Mouse (Mus musculus): ENCODE data around the gene Cacng7. TPM values are rescaled to one million over a fixed set of nuclear protein-coding genes. Genes with fewer than 3 reads are reported as not detected.

Gene Cacng7
- polyA plus RNA-seq, 1 experiment from 2014 or later = 4.4 TPM

DNA sequence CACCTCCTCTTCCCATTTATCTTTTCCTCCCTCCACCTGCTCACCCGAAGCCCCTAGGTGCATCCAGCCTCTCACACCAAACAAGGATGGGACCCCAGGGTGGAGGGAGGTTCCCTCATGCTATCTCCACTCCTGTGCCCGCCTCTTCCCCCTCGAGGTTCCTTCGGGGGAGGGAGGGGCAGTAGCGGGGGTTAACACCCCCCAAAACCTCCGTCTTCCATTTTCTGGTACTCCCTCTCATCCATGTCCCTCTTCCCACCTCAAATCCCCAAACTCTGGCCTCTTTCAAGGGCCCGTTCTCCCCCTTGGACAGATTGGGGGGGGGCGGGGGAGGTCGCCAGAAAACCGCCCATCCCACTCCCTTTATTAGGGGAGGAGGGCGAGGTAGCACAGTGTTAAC lies 34.8 kb downstream of the Cacng7 start:
- Histone ChIP-seq H3K4me3 (ENCODE audit: low read depth, low read length) (no peak overlapping the region), H3K27me3 (ENCODE audit: control insufficient read depth, insufficient read depth, low read length) (peaks cover 18% of the 10 kb centered on the region), H3K4me1 (ENCODE audit: control insufficient read depth, insufficient read depth, low read length) (peaks cover 7% of the 10 kb centered on the region; the same call in 1 of the 2 replicates), H3K36me3 (ENCODE audit: control insufficient read depth, insufficient read depth, low read length) (no peaks in the 10 kb centered on the region; the same call in 1 of the 2 replicates), H3K9ac (ENCODE audit: low read length) (0 out of 2 replicates have a peak overlapping the region, but pooled peaks have one; percentile 9), H3K27ac (ENCODE audit: low read depth, low read length) (no peak overlapping the region), H3K4me2 (no peak overlapping the region), H3K9me3 (ENCODE audit: control insufficient read depth, low read length) (no peaks in the 10 kb centered on the region)
- DNase-seq (ENCODE audit: low spot score, missing footprints) = no peak
- ATAC-seq (ENCODE audit: low FRiP score) = 0 out of 2 replicates have a peak, but pooled peaks have one; percentile 47
- WGBS = 9% methylated on average over 10 of the region's 11 CpGs

DNA sequence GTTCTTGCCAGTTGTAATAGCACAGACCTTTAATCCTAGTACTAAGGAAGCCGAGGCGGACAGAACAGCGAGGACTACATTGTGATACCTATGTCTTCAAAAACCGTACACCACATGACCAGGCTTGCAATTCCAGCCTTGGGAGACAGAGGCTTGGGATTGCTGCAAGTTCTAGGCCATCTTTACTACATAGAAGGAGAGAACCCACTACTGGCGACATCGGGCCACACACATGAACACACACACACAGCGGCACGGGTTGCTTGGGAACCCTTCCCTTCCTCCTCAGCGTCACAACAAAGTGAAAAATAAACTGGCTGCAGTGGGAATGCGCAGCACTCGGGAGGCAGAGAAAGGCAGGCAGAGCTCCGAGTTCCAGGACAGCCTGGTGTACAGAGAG lies 35.6 kb downstream of the Cacng7 start:
- Histone ChIP-seq H3K27ac (ENCODE audit: low read depth, low read length) (no peak overlapping the region), H3K4me2 (no peak overlapping the region), H3K36me3 (ENCODE audit: control insufficient read depth, insufficient read depth, low read length) (no peaks in the 10 kb centered on the region; the same call in 1 of the 2 replicates), H3K9ac (ENCODE audit: low read length) (no peak overlapping the region), H3K4me3 (ENCODE audit: low read depth, low read length) (no peak overlapping the region), H3K27me3 (ENCODE audit: control insufficient read depth, insufficient read depth, low read length) (peaks cover 18% of the 10 kb centered on the region), H3K9me3 (ENCODE audit: control insufficient read depth, low read length) (no peaks in the 10 kb centered on the region), H3K4me1 (ENCODE audit: control insufficient read depth, insufficient read depth, low read length) (peaks cover 7% of the 10 kb centered on the region; the same call in 1 of the 2 replicates)
- 24% methylated on average over 12 of the region's 12 CpGs for WGBS
- peak; percentile 15; the same call in 1 of the 2 replicates for ATAC-seq (ENCODE audit: low FRiP score)
- peak; percentile 88 for DNase-seq (ENCODE audit: low spot score, missing footprints)

DNA sequence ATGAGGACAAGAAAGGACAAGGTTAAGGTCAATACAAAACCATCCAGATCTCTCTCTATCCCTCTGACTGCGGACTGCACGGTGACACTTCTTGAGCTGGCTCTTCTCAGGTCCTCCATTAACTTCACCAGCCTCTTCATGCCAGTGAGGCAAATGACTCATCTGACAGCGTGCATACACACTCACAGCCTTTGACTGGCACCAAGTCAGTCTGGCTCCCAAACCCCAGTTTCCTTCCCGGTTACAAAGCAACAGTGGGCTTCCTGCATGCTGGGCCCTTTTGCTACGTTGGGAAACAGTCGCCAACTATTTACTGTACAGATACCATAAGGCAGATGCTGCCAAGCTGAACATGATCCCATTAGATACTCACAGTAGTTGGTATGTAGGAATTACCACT lies 36.4 kb downstream of the Cacng7 start:
- Histone ChIP-seq H3K4me3 (ENCODE audit: low read depth, low read length) (no peak overlapping the region), H3K36me3 (ENCODE audit: control insufficient read depth, insufficient read depth, low read length) (no peaks in the 10 kb centered on the region; the same call in 1 of the 2 replicates), H3K4me1 (ENCODE audit: control insufficient read depth, insufficient read depth, low read length) (peaks cover 7% of the 10 kb centered on the region; the same call in 1 of the 2 replicates), H3K9ac (ENCODE audit: low read length) (no peak overlapping the region), H3K27ac (ENCODE audit: low read depth, low read length) (no peak overlapping the region), H3K4me2 (no peak overlapping the region), H3K9me3 (ENCODE audit: control insufficient read depth, low read length) (no peaks in the 10 kb centered on the region), H3K27me3 (ENCODE audit: control insufficient read depth, insufficient read depth, low read length) (peaks cover 18% of the 10 kb centered on the region)
- peak; percentile 76 for DNase-seq (ENCODE audit: low spot score, missing footprints)
- WGBS = 78% methylated on average over 6 of the region's 6 CpGs
- no peak for ATAC-seq (ENCODE audit: low FRiP score)

DNA sequence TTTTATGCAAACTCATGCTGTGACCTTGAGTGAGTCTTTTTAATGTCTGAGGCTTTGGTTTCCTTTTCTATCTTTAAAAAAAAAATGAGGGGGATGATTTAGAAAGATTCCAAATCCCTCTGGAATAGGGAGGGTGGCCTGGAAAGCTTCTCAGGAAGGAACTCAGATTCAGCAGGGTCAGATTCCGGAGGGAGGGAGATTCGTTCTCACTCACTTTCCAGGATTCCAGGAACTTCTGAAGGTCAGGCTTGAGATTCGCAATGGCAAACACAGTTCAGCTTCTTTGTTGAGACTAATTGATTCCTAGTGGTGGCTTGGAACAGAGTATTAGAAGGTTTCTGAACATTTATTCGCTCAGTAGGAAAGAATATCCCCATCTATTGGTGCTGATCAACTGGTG lies 37.7 kb downstream of the Cacng7 start:
- WGBS = 61% methylated on average over 4 of the region's 4 CpGs
- Histone ChIP-seq H3K27ac (ENCODE audit: low read depth, low read length) (no peak overlapping the region), H3K36me3 (ENCODE audit: control insufficient read depth, insufficient read depth, low read length) (no peaks in the 10 kb centered on the region), H3K4me3 (ENCODE audit: low read depth, low read length) (no peak overlapping the region), H3K4me2 (no peak overlapping the region), H3K9ac (ENCODE audit: low read length) (no peak overlapping the region), H3K4me1 (ENCODE audit: control insufficient read depth, insufficient read depth, low read length) (peaks cover 7% of the 10 kb centered on the region; the same call in 1 of the 2 replicates), H3K27me3 (ENCODE audit: control insufficient read depth, insufficient read depth, low read length) (peaks cover 17% of the 10 kb centered on the region), H3K9me3 (ENCODE audit: control insufficient read depth, low read length) (no peaks in the 10 kb centered on the region)
- peak; percentile 4 for DNase-seq (ENCODE audit: low spot score, missing footprints)
- ATAC-seq (ENCODE audit: low FRiP score) = no peak

DNA sequence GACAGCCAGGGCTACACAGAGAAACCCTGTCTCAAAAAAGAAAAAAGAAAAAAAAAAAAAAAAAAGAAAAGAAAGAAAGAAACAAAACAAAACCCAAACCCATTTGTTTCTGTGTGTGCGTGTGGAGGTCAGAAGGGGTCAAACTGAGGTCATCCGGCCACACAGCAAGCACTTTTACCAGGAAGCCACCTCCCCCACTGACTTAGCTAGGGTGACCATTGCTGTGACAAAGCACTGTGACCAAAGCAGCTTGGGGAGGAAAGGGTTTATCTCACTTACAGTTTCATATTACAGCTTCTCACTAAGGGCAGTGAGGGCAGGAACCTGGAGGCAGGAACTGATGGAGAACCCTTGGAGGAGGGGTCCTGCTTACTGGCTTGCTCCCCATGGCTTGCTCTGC lies 39.6 kb downstream of the Cacng7 start:
- no peaks in the 10 kb centered on the region for H3K36me3 ChIP-seq (ENCODE audit: control insufficient read depth, insufficient read depth, low read length)
- no peaks in the 10 kb centered on the region; the same call in 1 of the 2 replicates for H3K27me3 ChIP-seq (ENCODE audit: control insufficient read depth, insufficient read depth, low read length)
- no peaks in the 10 kb centered on the region for H3K9me3 ChIP-seq (ENCODE audit: control insufficient read depth, low read length)
- no peak overlapping the region for H3K4me3 ChIP-seq (ENCODE audit: low read depth, low read length)
- no peak overlapping the region for H3K9ac ChIP-seq (ENCODE audit: low read length)
- WGBS = 55% methylated on average over 2 of the region's 2 CpGs
- H3K4me2 ChIP-seq = no peak overlapping the region
- no peak overlapping the region for H3K27ac ChIP-seq (ENCODE audit: low read depth, low read length)
- ATAC-seq (ENCODE audit: low FRiP score) = no peak
- H3K4me1 ChIP-seq (ENCODE audit: control insufficient read depth, insufficient read depth, low read length) = peaks cover 4% of the 10 kb centered on the region; the same call in 1 of the 2 replicates
- no peak for DNase-seq (ENCODE audit: low spot score, missing footprints)

DNA sequence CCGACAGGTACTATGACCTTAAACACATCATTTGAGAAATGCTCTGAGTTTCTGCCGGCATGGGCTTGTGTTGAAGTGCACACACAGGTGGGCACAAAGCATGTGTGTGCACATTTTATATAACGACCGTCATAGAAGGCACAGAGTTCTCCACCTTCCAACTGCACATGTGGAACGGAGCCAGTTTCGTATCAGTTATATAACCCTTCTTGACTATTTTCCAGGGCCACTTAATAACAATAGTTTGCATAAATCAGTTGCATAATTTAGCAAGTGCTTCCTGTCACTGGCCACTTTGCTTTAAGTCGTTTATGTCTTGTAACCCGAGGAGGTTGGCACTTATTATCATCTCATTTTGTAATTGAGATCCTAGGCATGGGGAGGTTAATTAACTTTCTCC lies 41.0 kb downstream of the Cacng7 start:
- Histone ChIP-seq H3K27ac (ENCODE audit: low read depth, low read length) (no peak overlapping the region), H3K4me1 (ENCODE audit: control insufficient read depth, insufficient read depth, low read length) (no peaks in the 10 kb centered on the region), H3K4me2 (no peak overlapping the region), H3K9me3 (ENCODE audit: control insufficient read depth, low read length) (no peaks in the 10 kb centered on the region), H3K4me3 (ENCODE audit: low read depth, low read length) (no peak overlapping the region), H3K9ac (ENCODE audit: low read length) (no peak overlapping the region), H3K36me3 (ENCODE audit: control insufficient read depth, insufficient read depth, low read length) (no peaks in the 10 kb centered on the region), H3K27me3 (ENCODE audit: control insufficient read depth, insufficient read depth, low read length) (no peaks in the 10 kb centered on the region)
- DNase-seq (ENCODE audit: low spot score, missing footprints) = no peak
- WGBS = 90% methylated on average over 8 of the region's 8 CpGs
- ATAC-seq (ENCODE audit: low FRiP score) = no peak

DNA sequence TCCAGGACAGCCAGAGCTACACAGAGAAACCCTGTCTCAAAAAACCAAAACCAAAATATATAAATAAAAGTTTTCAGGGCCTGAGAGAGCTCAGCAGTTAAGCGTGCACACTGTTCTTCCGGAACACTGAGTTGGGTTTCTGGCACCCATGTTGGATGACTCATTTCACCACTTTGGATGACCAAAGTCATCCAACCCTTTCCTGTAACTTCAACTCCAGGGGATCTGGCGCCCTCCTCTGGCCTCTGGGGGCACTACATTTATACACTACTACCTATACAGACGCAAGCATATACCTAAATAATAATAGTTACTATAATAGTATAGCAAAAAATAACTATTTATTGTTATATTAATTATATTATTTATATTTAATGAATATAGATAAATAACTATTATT lies 44.1 kb downstream of the Cacng7 start:
- H3K27ac ChIP-seq (ENCODE audit: low read depth, low read length) = no peak overlapping the region
- no peak for ATAC-seq (ENCODE audit: low FRiP score)
- no peak overlapping the region for H3K4me3 ChIP-seq (ENCODE audit: low read depth, low read length)
- 51% methylated on average over 4 of the region's 4 CpGs for WGBS
- no peaks in the 10 kb centered on the region for H3K36me3 ChIP-seq (ENCODE audit: control insufficient read depth, insufficient read depth, low read length)
- H3K27me3 ChIP-seq (ENCODE audit: control insufficient read depth, insufficient read depth, low read length) = no peaks in the 10 kb centered on the region
- DNase-seq (ENCODE audit: low spot score, missing footprints) = peak; percentile 88
- no peak overlapping the region for H3K9ac ChIP-seq (ENCODE audit: low read length)
- H3K9me3 ChIP-seq (ENCODE audit: control insufficient read depth, low read length) = no peaks in the 10 kb centered on the region
- H3K4me1 ChIP-seq (ENCODE audit: control insufficient read depth, insufficient read depth, low read length) = no peaks in the 10 kb centered on the region
- no peak overlapping the region for H3K4me2 ChIP-seq

DNA sequence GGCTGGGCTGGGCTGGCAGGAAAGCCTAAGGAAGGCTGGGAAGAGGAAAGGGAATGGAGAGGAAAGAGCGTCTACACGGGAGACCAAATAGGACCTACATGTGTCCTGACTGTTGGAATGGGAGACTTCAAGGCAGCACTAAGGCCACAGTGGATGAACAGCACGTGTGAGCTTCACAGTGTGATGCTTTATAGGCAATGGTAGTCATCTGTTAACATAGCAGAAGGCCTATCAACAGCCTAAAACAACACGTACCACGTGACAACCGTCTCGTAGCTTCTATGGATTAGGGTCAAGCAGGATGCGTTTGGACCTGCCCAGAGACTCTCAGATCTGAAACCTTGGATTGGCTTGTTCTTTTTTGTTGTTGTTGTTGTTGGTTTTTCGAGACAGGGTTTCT lies 49.4 kb downstream of the Cacng7 start:
- Histone ChIP-seq H3K4me3 (ENCODE audit: low read depth, low read length) (no peak overlapping the region), H3K27ac (ENCODE audit: low read depth, low read length) (no peak overlapping the region), H3K9ac (ENCODE audit: low read length) (no peak overlapping the region), H3K4me1 (ENCODE audit: control insufficient read depth, insufficient read depth, low read length) (no peaks in the 10 kb centered on the region), H3K9me3 (ENCODE audit: control insufficient read depth, low read length) (no peaks in the 10 kb centered on the region), H3K27me3 (ENCODE audit: control insufficient read depth, insufficient read depth, low read length) (no peaks in the 10 kb centered on the region), H3K4me2 (no peak overlapping the region), H3K36me3 (ENCODE audit: control insufficient read depth, insufficient read depth, low read length) (no peaks in the 10 kb centered on the region)
- DNase-seq (ENCODE audit: low spot score, missing footprints) (peak; percentile 59), ATAC-seq (ENCODE audit: low FRiP score) (no peak)
- 89% methylated on average over 9 of the region's 9 CpGs for WGBS

DNA sequence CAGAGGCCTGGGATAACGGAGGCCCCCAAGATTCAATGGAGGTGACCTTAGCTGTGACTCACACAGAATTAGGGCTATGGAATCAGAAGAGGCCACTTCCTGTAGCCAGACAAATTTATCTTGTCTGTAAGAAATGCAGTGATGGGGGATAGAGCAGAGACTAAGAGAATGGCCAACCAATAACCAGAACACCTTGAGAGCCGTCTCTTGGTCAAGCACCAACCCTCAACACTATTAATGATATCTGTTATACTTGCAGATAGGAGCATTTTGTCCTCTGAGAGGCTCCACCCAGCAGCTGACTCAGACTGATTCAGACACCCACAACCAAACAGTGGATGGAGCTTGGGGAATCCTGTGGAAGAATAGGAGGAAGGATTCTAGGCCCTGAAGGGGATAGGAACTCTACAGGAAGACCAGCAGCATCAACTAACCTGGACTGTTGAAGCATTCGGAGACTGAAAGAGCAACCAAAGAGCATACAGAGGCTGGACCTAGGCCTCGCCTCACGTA lies 52.1 kb downstream of the Cacng7 start:
- Histone ChIP-seq H3K9ac (ENCODE audit: low read length) (no peak overlapping the region), H3K36me3 (ENCODE audit: control insufficient read depth, insufficient read depth, low read length) (no peaks in the 10 kb centered on the region), H3K4me2 (no peak overlapping the region), H3K4me1 (ENCODE audit: control insufficient read depth, insufficient read depth, low read length) (no peaks in the 10 kb centered on the region; the same call in 1 of the 2 replicates), H3K4me3 (ENCODE audit: low read depth, low read length) (no peak overlapping the region), H3K27me3 (ENCODE audit: control insufficient read depth, insufficient read depth, low read length) (no peaks in the 10 kb centered on the region), H3K9me3 (ENCODE audit: control insufficient read depth, low read length) (no peaks in the 10 kb centered on the region), H3K27ac (ENCODE audit: low read depth, low read length) (no peak overlapping the region)
- DNase-seq (ENCODE audit: low spot score, missing footprints) (no peak), ATAC-seq (ENCODE audit: low FRiP score) (no peak)
- WGBS = 85% methylated on average over 5 of the region's 5 CpGs
